Mouse (Mus musculus) stomach, embryonic 15.5 days (tissue): ENCODE measurements around the gene Cd3g. TPM values are rescaled to one million over a fixed set of nuclear protein-coding genes. Genes with fewer than 3 reads are reported as not detected.

Experiments used
- ATAC-seq: fragments of 200-750 bp; cut with Nextera tagmentation; 2 replicates; pipeline ENCODE4 v1.8.0; 2017; ENCODE audit warnings: low read depth, moderate number of reproducible peaks, moderate TSS enrichment; ENCODE audit not compliant: insufficient read depth, low FRiP score
- H3K27ac ChIP-seq: fragments of 300-500 bp; sonication (generic); 2 replicates; pipeline ENCODE4 v1.5.1; 2015; ENCODE audit warnings: mild to moderate bottlenecking, inconsistent platforms
- H3K27me3 ChIP-seq: fragments of 300-500 bp; sonication (generic); replicated peaks from 2 replicates; pipeline ENCODE4 v1.6.1; 2015; ENCODE audit warnings: inconsistent platforms
- H3K36me3 ChIP-seq: fragments of 300-500 bp; sonication (generic); 2 replicates; pipeline ENCODE4 v1.6.1; 2015; ENCODE audit warnings: inconsistent platforms
- H3K4me1 ChIP-seq: fragments of 300-500 bp; sonication (generic); 2 replicates; pipeline ENCODE4 v1.6.1; 2015; ENCODE audit warnings: inconsistent platforms
- H3K4me2 ChIP-seq: fragments of 300-500 bp; sonication (generic); 2 replicates; pipeline ENCODE4 v1.6.1; 2015; ENCODE audit warnings: mild to moderate bottlenecking, inconsistent platforms
- H3K4me3 ChIP-seq: fragments of 300-500 bp; sonication (generic); replicated peaks from 2 replicates; pipeline ENCODE4 v1.5.1; 2015; ENCODE audit warnings: inconsistent platforms
- H3K9ac ChIP-seq: fragments of 300-500 bp; sonication (generic); 2 replicates; pipeline ENCODE4 v1.6.1; 2015; ENCODE audit warnings: inconsistent platforms
- H3K9me3 ChIP-seq: fragments of 300-500 bp; sonication (generic); 2 replicates; pipeline ENCODE4 v1.6.1; 2016; ENCODE audit warnings: inconsistent platforms
- WGBS: fragments of 180-500 bp; shearing (Covaris S2); methylation state at CpG from one replicate; pipeline ENCODE4 v1.1.7; 2015; 5-methylcytosine and 5-hydroxymethylcytosine counted together
- polyA plus RNA-seq: library from polyadenylated mRNA; unstranded; fragments of >200 nt; fragmentation: Nextera tagmentation; extraction: Ambion mirVana; gene quantifications from 2 replicates; pipeline ENCODE4 v1.2.1, GENCODE M21; 2015

The Cd3g gene
- polyA plus RNA-seq, 1 experiment from 2014 or later, result 1.0 TPM

- no peak for ATAC-seq
- Histone ChIP-seq H3K9me3 (no peaks in the 10 kb centered on the region), H3K27ac (no peak overlapping the region), H3K4me1 (no peaks in the 10 kb centered on the region), H3K4me3 (no peak overlapping the region), H3K27me3 (no peaks in the 10 kb centered on the region), H3K36me3 (peaks cover 19% of the 10 kb centered on the region), H3K9ac (no peak overlapping the region), H3K4me2 (no peak overlapping the region)
- 87% methylated on average over 3 of the region's 3 CpGs for whole genome bisulfite sequencing
These were observed 25.8 kb downstream of the Cd3g start for GRCm38 (mm10) chr9:44954432-44954831.

GRCm38 (mm10) chr9:44947836-44948235 lies 32.4 kb downstream of the Cd3g start:
- H3K27me3 ChIP-seq, result no peaks in the 10 kb centered on the region
- peaks cover 48% of the 10 kb centered on the region for H3K36me3 ChIP-seq
- H3K9ac ChIP-seq, result no peak overlapping the region
- H3K4me3 ChIP-seq, result no peak overlapping the region
- 89% methylated on average over 5 of the region's 5 CpGs for WGBS
- H3K9me3 ChIP-seq, result no peaks in the 10 kb centered on the region
- H3K27ac ChIP-seq, result no peak overlapping the region
- no peaks in the 10 kb centered on the region for H3K4me1 ChIP-seq
- no peak overlapping the region for H3K4me2 ChIP-seq
- ATAC-seq, result no peak

- Histone ChIP-seq H3K9me3 (no peaks in the 10 kb centered on the region), H3K27ac (no peak overlapping the region), H3K4me3 (no peak overlapping the region), H3K4me1 (no peaks in the 10 kb centered on the region), H3K36me3 (peaks cover 53% of the 10 kb centered on the region), H3K27me3 (no peaks in the 10 kb centered on the region), H3K4me2 (no peak overlapping the region), H3K9ac (no peak overlapping the region)
- ATAC-seq, result no peak
- WGBS, result 91% methylated on average over 7 of the region's 7 CpGs
These were observed 34.0 kb downstream of the Cd3g start for GRCm38 (mm10) chr9:44946185-44946695.

- Histone ChIP-seq H3K27ac (no peak overlapping the region), H3K36me3 (peaks cover 47% of the 10 kb centered on the region), H3K4me2 (no peak overlapping the region), H3K27me3 (no peaks in the 10 kb centered on the region), H3K9ac (no peak overlapping the region), H3K9me3 (no peaks in the 10 kb centered on the region), H3K4me1 (no peaks in the 10 kb centered on the region), H3K4me3 (no peak overlapping the region)
- no peak for ATAC-seq
- WGBS, result 94% methylated on average over 4 of the region's 4 CpGs
These were observed 37.8 kb downstream of the Cd3g start for GRCm38 (mm10) chr9:44942421-44942820.

- Histone ChIP-seq H3K36me3 (peaks cover 47% of the 10 kb centered on the region), H3K9me3 (no peaks in the 10 kb centered on the region), H3K4me3 (no peak overlapping the region), H3K9ac (no peak overlapping the region), H3K27me3 (no peaks in the 10 kb centered on the region), H3K4me2 (no peak overlapping the region), H3K27ac (no peak overlapping the region), H3K4me1 (no peaks in the 10 kb centered on the region)
- WGBS, result 86% methylated on average over 4 of the region's 4 CpGs
- ATAC-seq, result no peak
These were observed 38.5 kb downstream of the Cd3g start for GRCm38 (mm10) chr9:44941756-44942155.

GRCm38 (mm10) chr9:44921543-44921942 lies 58.7 kb downstream of the Cd3g start:
- peaks cover 5% of the 10 kb centered on the region; the same call in 1 of the 2 replicates for H3K4me1 ChIP-seq
- H3K4me3 ChIP-seq, result peak overlapping the region; percentile 98
- no peak overlapping the region for H3K9ac ChIP-seq
- H3K4me2 ChIP-seq, result peak overlapping the region; percentile 57
- 55% methylated on average over 2 of the region's 2 CpGs for WGBS
- no peaks in the 10 kb centered on the region for H3K9me3 ChIP-seq
- H3K27me3 ChIP-seq, result no peaks in the 10 kb centered on the region
- H3K36me3 ChIP-seq, result no peaks in the 10 kb centered on the region
- no peak for ATAC-seq
- peak overlapping the region; percentile 94 for H3K27ac ChIP-seq

GRCm38 (mm10) chr9:44921123-44921468 lies 59.1 kb downstream of the Cd3g start:
- under 1% methylated on average over 8 of the region's 8 CpGs for WGBS
- Histone ChIP-seq H3K9me3 (no peaks in the 10 kb centered on the region), H3K27me3 (no peaks in the 10 kb centered on the region), H3K4me2 (peak overlapping the region; percentile 57), H3K36me3 (no peaks in the 10 kb centered on the region), H3K4me3 (peak overlapping the region; percentile 98), H3K27ac (peak overlapping the region; percentile 94), H3K9ac (peak overlapping the region; percentile 37; the same call in 1 of the 2 replicates), H3K4me1 (peaks cover 5% of the 10 kb centered on the region; the same call in 1 of the 2 replicates)
- ATAC-seq, result peak; percentile 84

GRCm38 (mm10) chr9:44920374-44921122 lies 59.7 kb downstream of the Cd3g start, which contains the start of gene Atp5l:
Gene Atp5l, minus strand, starts transcription at chr9:44920742.
- ATAC-seq, result peak; percentile 84
- peak within 1 kb of the TSS; percentile 98 for H3K4me3 ChIP-seq
- WGBS, result under 1% methylated on average over 48 of the region's 48 CpGs
- H3K9ac ChIP-seq, result peak within 1 kb of the TSS; percentile 87
- peaks cover 5% of the 10 kb centered on the region; the same call in 1 of the 2 replicates for H3K4me1 ChIP-seq
- no peaks in the 10 kb centered on the region for H3K36me3 ChIP-seq
- H3K27me3 ChIP-seq, result no peaks in the 10 kb centered on the region
- peak within 1 kb of the TSS; percentile 57 for H3K4me2 ChIP-seq
- no peaks in the 10 kb centered on the region for H3K9me3 ChIP-seq
- H3K27ac ChIP-seq, result peak within 1 kb of the TSS; percentile 94

- no peak overlapping the region for H3K27ac ChIP-seq
- WGBS, result 32% methylated on average over 2 of the region's 2 CpGs
- no peaks in the 10 kb centered on the region for H3K9me3 ChIP-seq
- H3K4me1 ChIP-seq, result peaks cover 5% of the 10 kb centered on the region; the same call in 1 of the 2 replicates
- peak overlapping the region; percentile 87; the same call in 1 of the 2 replicates for H3K9ac ChIP-seq
- H3K36me3 ChIP-seq, result no peaks in the 10 kb centered on the region
- no peaks in the 10 kb centered on the region for H3K27me3 ChIP-seq
- H3K4me2 ChIP-seq, result peak overlapping the region; percentile 57
- ATAC-seq, result no peak
- peak overlapping the region; percentile 98 for H3K4me3 ChIP-seq
These were observed 60.6 kb downstream of the Cd3g start for GRCm38 (mm10) chr9:44919606-44920005.

Other genes starting within 250 kb of the Cd3g start
- 24.0 and 25.4 TPM in 2 replicates for gene Phldb1, start 245.2 kb downstream of the Cd3g start, polyA plus RNA-seq
- gene Arcn1, start 212.6 kb downstream of the Cd3g start, polyA plus RNA-seq, result 189 and 208 TPM in 2 replicates
- gene Ift46, start 212.5 kb downstream of the Cd3g start, polyA plus RNA-seq, result 84.3 and 84.4 TPM in 2 replicates
- gene Tmem25, start 181.1 kb downstream of the Cd3g start, polyA plus RNA-seq, result 3.4 and 3.8 TPM in 2 replicates
- 2.3 and 9.4 TPM in 2 replicates for gene Ttc36, start 177.4 kb downstream of the Cd3g start, polyA plus RNA-seq
- 14.1 and 14.2 TPM in 2 replicates for gene Kmt2a, start 99.1 kb downstream of the Cd3g start, polyA plus RNA-seq
- 757 and 776 TPM in 2 replicates for gene Atp5l, start 59.7 kb downstream of the Cd3g start, polyA plus RNA-seq
- gene Ube4a, start 14.8 kb downstream of the Cd3g start, polyA plus RNA-seq, result 25.7 and 28.4 TPM in 2 replicates
- 0.10 TPM in 1 of 2 replicates, not detected in the other for gene Cd3d, start 1.4 kb upstream of the Cd3g start, polyA plus RNA-seq
- 2.1 and 2.5 TPM in 2 replicates for gene Cd3e, start 29.2 kb upstream of the Cd3g start, polyA plus RNA-seq
- gene Mpzl2, start 59.4 kb upstream of the Cd3g start, polyA plus RNA-seq, result 31.4 and 32.8 TPM in 2 replicates
- 6.4 and 7.8 TPM in 2 replicates for gene Mpzl3, start 74.8 kb upstream of the Cd3g start, polyA plus RNA-seq
- gene Jaml, start 98.8 kb upstream of the Cd3g start, polyA plus RNA-seq, result 24.3 and 25.6 TPM in 2 replicates
- gene Scn2b, start 137.4 kb upstream of the Cd3g start, polyA plus RNA-seq, result 3.9 and 4.2 TPM in 2 replicates
- 0.27 and 0.34 TPM in 2 replicates for gene Scn4b, start 158.0 kb upstream of the Cd3g start, polyA plus RNA-seq
- gene BC049352, start 201.6 kb upstream of the Cd3g start, polyA plus RNA-seq, result 0.23 TPM in 1 of 2 replicates, not detected in the other
- 24.2 and 26.7 TPM in 2 replicates for gene Tmprss4, start 223.7 kb upstream of the Cd3g start, polyA plus RNA-seq